Mouse (Mus musculus) hindbrain, embryonic 10.5 days (tissue): ENCODE results near the gene Zfp784. TPM values are rescaled to one million over a fixed set of nuclear protein-coding genes. Genes with fewer than 3 reads are reported as not detected.

Experiments
- DNase-seq: peaks from one replicate; pipeline ENCODE4 v3.0.0-alpha.2; 2017; ENCODE audit warnings: low spot score
- H3K27ac ChIP-seq: fragments of 300-500 bp; sonication (generic); 2 replicates; pipeline ENCODE4 v1.5.1; 2016; ENCODE audit warnings: mild to moderate bottlenecking, moderate library complexity
- H3K27me3 ChIP-seq: fragments of 300-500 bp; sonication (generic); 2 replicates; pipeline ENCODE4 v1.6.1; 2016; ENCODE audit warnings: mild to moderate bottlenecking; ENCODE audit not compliant: poor library complexity, insufficient read depth, severe bottlenecking
- H3K36me3 ChIP-seq: fragments of 300-500 bp; sonication (generic); 2 replicates; pipeline ENCODE4 v1.6.1; 2016; ENCODE audit warnings: mild to moderate bottlenecking, moderate library complexity
- H3K4me1 ChIP-seq: fragments of 300-500 bp; sonication (generic); replicated peaks from 2 replicates; pipeline ENCODE4 v1.6.1; 2016; ENCODE audit warnings: mild to moderate bottlenecking
- H3K4me3 ChIP-seq: fragments of 300-500 bp; sonication (generic); 2 replicates; pipeline ENCODE4 v1.5.1; 2016; ENCODE audit warnings: mild to moderate bottlenecking, moderate library complexity
- H3K9me3 ChIP-seq: fragments of 300-500 bp; sonication (generic); 2 replicates; pipeline ENCODE4 v1.6.1; 2016; ENCODE audit warnings: mild to moderate bottlenecking, moderate library complexity
- WGBS: fragments of 180-500 bp; shearing (Covaris S2); methylation state at CpG from one replicate; pipeline ENCODE4 v1.1.7; 2016; 5-methylcytosine and 5-hydroxymethylcytosine counted together
- polyA plus RNA-seq: library from polyadenylated mRNA; unstranded; fragments of >200 nt; fragmentation: Nextera tagmentation; extraction: Ambion mirVana; gene quantifications from 2 replicates; pipeline ENCODE4 v1.2.1, GENCODE M21; 2016

Gene Zfp784
- polyA plus RNA-seq, 1 experiment from 2014 or later = 3.9 TPM

DNA sequence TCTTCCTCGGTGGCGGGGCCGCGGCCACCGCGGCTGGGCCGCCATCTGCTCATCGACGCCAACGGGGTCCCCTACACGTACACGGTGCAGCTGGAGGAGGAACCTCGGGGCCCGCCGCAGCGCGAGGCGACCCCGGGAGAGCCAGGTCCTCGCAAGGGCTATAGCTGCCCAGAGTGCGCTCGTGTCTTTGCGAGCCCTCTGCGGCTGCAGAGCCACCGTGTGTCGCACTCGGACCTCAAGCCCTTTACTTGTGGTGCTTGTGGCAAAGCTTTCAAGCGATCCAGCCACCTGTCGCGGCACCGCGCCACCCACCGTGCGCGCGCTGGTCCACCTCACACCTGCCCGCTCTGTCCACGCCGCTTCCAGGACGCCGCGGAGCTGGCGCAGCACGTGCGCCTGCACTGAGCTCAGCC lies 14.7 kb upstream of the Zfp784 start:
- peak overlapping the region; percentile 66 for H3K27ac ChIP-seq
- peaks cover 71% of the 10 kb centered on the region for H3K27me3 ChIP-seq
- H3K4me3 ChIP-seq = peak overlapping the region; percentile 87
- H3K36me3 ChIP-seq = no peaks in the 10 kb centered on the region
- H3K4me1 ChIP-seq = peaks cover 59% of the 10 kb centered on the region
- H3K9me3 ChIP-seq = 0 out of 2 replicates have a peak, but pooled peaks cover 4% of the 10 kb centered on the region
- 4% methylated on average over 45 of the region's 45 CpGs for WGBS
- DNase-seq = no peak

DNA sequence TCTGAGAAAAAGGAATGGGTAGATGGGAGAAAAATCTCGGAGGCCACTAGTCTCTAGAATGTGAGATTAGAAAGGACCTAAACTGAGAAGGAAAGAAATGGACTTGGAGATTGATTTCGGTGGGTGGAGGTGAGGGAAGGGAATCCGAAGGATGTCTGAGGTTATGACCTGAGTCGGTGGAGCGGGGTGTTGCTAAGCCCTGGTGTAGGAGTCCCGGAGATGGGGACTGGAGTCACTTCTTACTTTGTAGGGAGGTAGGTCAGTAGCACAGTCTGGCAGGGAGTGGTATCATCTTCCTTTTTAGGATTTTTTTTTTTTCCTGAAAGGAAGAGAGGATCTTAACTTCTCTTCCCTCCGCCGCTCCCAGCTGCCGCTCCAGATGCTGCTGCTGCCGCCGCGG lies 14.2 kb upstream of the Zfp784 start:
- no peak for DNase-seq
- Histone ChIP-seq H3K4me3 (peak overlapping the region; percentile 87), H3K36me3 (no peaks in the 10 kb centered on the region), H3K4me1 (peaks cover 54% of the 10 kb centered on the region), H3K27me3 (peaks cover 66% of the 10 kb centered on the region), H3K9me3 (0 out of 2 replicates have a peak, but pooled peaks cover 4% of the 10 kb centered on the region), H3K27ac (peak overlapping the region; percentile 66)
- WGBS = 2% methylated on average over 12 of the region's 12 CpGs

DNA sequence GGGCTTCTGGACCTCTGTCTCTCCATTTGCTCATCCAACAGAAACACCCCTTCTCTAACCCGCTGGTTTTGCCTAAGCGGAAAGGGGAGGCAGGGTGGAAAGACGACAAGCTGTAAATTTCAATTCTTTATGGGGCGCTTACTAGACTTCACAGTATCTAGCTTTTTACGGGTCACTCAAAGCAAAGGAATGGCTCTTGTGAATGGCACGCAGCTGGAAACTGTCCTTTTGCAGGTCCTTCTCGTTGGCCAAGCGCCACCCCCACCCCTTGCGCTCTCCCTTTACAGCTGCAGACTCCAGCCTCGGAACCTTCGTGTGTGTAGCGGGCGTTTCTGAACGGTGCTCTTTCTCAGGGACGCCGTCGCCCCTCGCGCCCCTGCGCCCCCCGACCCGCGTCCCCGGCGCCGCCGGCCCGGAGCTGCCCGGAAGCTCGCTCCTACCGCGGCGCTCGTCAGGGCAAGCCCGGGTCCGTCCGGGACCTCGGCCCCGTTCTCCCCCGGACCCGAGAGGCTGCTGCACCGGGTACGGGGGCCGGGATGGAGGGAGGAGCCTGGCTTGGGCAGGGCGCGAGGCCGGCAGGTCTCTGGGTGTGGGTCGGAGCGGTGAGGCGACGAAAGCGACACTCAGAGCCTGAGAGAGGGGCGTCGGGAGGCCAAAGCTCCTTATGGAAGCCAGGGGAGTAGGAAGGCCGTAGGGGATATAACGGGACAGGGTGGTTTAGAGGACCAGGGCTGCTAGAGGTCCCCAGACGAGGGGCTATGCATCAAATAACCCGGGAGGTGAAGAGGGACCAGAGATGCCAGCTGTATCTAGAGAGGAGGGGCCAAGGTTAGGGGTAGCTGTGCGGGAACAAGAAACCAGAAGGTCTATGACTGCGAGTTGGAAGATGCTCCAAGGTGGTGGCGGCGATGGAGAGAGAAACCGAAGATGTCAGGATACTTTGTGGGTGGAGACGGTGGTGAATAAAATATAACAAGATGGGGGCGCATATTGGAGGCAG lies 13.2 kb upstream of the Zfp784 start, which contains the start of gene Zfp580:
TSS of gene Zfp580 (plus strand) at position 346 of the 1,000 bp plus-strand sequence.
- WGBS = 1% methylated on average over 65 of the region's 65 CpGs
- Histone ChIP-seq H3K36me3 (no peaks in the 10 kb centered on the region), H3K4me1 (peaks cover 45% of the 10 kb centered on the region), H3K9me3 (0 out of 2 replicates have a peak, but pooled peaks cover 4% of the 10 kb centered on the region), H3K27me3 (peaks cover 57% of the 10 kb centered on the region), H3K4me3 (peak within 1 kb of the TSS; percentile 87), H3K27ac (peak within 1 kb of the TSS; percentile 93)
- peak; percentile 84 for DNase-seq

DNA sequence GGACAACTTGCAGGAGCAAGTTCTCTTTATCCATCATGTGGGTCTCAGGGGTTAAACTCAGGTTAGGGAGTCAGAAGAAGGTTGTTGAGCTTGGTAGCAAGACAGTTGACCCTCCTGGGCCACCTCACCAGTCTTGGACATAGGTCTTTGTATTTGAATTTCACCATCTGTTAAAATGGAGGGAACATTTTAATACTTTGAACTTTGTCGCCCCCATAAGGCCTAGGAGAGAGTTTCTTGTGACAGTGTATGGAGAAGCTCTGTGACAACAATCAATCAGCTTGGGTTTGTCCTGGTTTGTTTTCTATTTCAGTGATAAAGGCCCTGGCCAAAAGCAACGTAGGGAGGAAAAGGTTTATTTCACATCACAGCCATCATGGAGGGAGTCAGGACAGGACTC lies 9.1 kb upstream of the Zfp784 start:
- H3K36me3 ChIP-seq = no peaks in the 10 kb centered on the region
- 38% methylated on average over 2 of the region's 2 CpGs for WGBS
- H3K4me1 ChIP-seq = peaks cover 20% of the 10 kb centered on the region
- H3K27me3 ChIP-seq = peaks cover 15% of the 10 kb centered on the region
- no peak overlapping the region for H3K4me3 ChIP-seq
- H3K9me3 ChIP-seq = 0 out of 2 replicates have a peak, but pooled peaks cover 4% of the 10 kb centered on the region
- no peak for DNase-seq
- no peak overlapping the region; the same call in 1 of the 2 replicates for H3K27ac ChIP-seq

DNA sequence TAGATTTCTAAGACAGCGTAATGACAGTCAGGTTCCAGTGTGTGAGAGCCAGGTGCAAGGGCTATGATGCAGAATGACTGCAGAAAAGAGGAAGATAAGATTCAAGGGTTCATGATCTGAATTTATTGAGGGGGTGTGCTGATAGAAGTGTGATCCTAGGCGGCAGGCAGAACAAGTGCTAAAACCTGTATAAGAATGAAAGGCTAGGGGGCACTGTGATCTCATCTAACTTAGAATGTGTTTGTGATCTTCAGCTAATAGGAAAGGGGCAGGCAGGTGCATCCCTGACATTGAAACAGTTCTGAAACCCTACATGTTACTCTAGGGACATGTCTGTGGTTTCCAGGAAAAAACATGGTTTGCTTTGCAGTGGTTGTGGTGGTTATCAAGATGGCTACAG lies 7.9 kb upstream of the Zfp784 start:
- WGBS = 76% methylated on average over 2 of the region's 2 CpGs
- Histone ChIP-seq H3K27me3 (peaks cover 7% of the 10 kb centered on the region), H3K27ac (no peak overlapping the region), H3K4me1 (peaks cover 9% of the 10 kb centered on the region), H3K36me3 (peaks cover 6% of the 10 kb centered on the region; the same call in 1 of the 2 replicates), H3K9me3 (no peaks in the 10 kb centered on the region), H3K4me3 (no peak overlapping the region)
- no peak for DNase-seq

DNA sequence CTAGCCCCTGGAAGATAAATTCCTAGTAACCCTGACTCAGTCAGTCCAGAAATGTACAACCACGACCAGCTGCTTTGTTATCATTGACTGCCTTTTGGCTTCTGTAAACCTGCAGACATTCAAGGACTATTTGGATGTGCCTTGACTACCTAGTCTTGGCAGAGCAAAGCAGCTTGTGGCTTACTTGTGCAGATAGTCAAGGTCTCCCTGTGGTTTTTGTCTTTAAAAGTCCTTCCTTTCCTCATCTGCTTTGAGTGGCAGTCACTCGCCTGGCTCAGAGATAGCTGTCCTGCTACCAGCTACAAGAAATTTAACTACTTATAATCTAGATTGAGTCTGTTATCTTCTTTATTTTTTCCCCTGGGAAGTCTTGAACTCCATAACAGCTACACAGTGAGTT lies 6.7 kb upstream of the Zfp784 start:
- DNase-seq = no peak
- Histone ChIP-seq H3K9me3 (no peaks in the 10 kb centered on the region), H3K4me1 (no peaks in the 10 kb centered on the region), H3K36me3 (peaks cover 12% of the 10 kb centered on the region; the same call in 1 of the 2 replicates), H3K4me3 (no peak overlapping the region), H3K27me3 (no peaks in the 10 kb centered on the region), H3K27ac (no peak overlapping the region)
- 75% methylated on average over 2 of the region's 2 CpGs for WGBS

DNA sequence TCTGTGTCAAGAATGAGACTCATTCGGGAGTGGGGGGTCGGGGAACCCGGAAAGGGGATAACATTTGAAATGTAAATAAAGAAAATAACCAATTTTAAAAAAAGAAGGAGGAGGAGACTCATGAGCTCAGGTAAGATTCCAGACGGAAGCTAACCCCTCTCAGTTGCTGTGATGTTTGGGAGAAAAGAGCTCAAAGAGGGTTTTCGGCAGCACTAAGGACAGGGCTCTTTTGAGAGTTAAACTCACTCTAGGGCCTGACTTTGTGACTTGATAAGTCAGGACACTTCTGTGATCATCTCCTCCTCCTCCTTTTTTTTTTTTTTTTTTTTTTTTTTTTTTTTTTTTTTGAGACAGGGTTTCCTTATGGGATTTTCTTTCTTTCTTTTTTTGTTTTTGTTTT lies 694 bp upstream of the Zfp784 start:
- peaks cover 38% of the 10 kb centered on the region for H3K36me3 ChIP-seq
- whole genome bisulfite sequencing = 44% methylated on average over 5 of the region's 5 CpGs
- H3K4me1 ChIP-seq = peaks cover 16% of the 10 kb centered on the region
- no peak for DNase-seq
- H3K27me3 ChIP-seq = no peaks in the 10 kb centered on the region
- H3K4me3 ChIP-seq = peak overlapping the region; percentile 70
- peak overlapping the region; percentile 97 for H3K27ac ChIP-seq
- peaks cover 10% of the 10 kb centered on the region; the same call in 1 of the 2 replicates for H3K9me3 ChIP-seq

DNA sequence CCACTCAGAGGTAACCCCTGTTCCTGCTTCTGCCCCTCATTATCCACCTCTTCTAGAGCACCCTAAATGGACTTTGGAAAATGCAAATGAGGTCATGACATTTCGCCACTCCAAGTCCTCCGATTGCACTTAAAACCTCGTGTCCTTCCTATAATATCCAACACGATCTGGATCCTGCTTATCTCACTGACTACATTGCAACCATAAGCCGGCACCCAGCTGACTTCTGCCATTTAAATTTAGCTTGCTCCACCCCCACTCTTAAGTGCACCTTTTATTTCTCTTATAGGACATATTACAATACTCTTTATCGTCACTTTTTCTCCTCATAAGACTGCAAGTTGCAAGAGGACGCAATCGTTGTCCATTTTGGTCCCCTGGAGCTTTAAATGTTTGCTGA lies 779 bp downstream of the Zfp784 start:
- peak overlapping the region; percentile 97 for H3K27ac ChIP-seq
- no peak for DNase-seq
- peaks cover 16% of the 10 kb centered on the region for H3K4me1 ChIP-seq
- H3K36me3 ChIP-seq = peaks cover 53% of the 10 kb centered on the region
- H3K9me3 ChIP-seq = peaks cover 17% of the 10 kb centered on the region; the same call in 1 of the 2 replicates
- no peaks in the 10 kb centered on the region for H3K27me3 ChIP-seq
- 91% methylated on average over 8 of the region's 8 CpGs for WGBS
- H3K4me3 ChIP-seq = peak overlapping the region; percentile 70

DNA sequence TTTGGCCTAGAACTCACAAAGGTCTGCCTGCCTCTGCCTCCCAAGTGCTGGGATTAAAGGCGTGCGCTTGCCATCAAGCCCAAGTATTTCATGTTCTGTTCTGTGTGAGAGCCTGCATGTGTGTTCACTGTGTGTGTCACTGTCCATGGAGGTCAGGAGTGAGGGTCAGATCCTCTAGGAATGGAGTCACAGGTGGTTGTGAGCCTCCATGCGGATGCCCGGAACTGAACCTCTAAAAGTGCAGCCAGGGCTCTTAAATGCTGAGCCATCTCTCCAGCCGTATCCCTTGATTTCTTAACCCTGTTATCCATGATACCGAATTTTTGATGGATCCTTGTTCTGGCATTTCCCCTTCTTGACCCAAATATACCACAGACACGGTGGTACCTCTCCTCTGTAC lies 1.2 kb downstream of the Zfp784 start:
- no peak for DNase-seq
- H3K36me3 ChIP-seq = peaks cover 57% of the 10 kb centered on the region

DNA sequence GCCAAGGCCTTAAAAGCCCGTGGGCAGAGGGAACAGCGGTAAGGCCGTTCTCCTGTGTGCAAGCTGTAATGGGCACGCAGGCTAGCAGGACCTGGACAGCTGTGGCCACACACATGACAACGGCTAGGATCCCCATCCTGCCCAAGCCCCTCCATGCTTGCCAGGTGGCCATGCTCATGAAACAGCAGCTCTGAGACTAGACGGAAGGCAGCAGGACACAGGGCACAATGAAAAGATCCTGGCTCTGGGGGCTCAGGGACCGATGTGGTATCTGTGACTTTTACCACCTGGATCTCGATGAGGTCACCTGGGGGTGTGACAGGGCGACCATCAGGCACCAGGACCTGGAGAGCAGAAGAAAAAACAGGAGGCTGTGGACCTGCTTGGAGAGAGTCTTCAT lies 2.1 kb downstream of the Zfp784 start:
- WGBS = 88% methylated on average over 9 of the region's 9 CpGs
- DNase-seq = no peak
- Histone ChIP-seq H3K27ac (no peak overlapping the region), H3K9me3 (peaks cover 30% of the 10 kb centered on the region), H3K27me3 (no peaks in the 10 kb centered on the region), H3K36me3 (peaks cover 60% of the 10 kb centered on the region), H3K4me1 (peaks cover 16% of the 10 kb centered on the region), H3K4me3 (no peak overlapping the region)

More for the DNA sequence above, 1.2 kb downstream of the Zfp784 start:
- H3K27me3 ChIP-seq = no peaks in the 10 kb centered on the region
- peaks cover 21% of the 10 kb centered on the region for H3K9me3 ChIP-seq
- WGBS = 90% methylated on average over 7 of the region's 7 CpGs
- H3K4me1 ChIP-seq = peaks cover 16% of the 10 kb centered on the region
- H3K4me3 ChIP-seq = no peak overlapping the region
- no peak overlapping the region for H3K27ac ChIP-seq

DNA sequence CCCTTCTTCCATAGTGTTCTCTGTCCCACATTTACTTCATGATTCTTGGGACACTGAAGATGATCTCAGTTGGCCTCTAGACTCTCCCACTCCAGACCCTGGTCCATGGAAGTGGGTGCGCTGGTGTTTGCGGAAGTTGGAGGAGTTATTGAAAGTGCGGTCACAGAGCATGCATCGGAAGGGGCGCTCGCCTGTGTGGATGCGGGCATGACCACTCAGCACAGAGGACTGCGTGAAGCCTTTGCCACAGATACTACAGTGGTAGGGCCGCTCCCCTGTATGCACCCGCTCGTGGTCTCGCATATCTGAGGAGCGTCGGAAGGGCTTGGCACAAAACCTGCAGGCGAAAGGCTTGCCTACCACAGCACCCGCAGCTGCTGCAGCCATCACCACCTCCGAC lies 2.6 kb downstream of the Zfp784 start:
- no peak overlapping the region for H3K4me3 ChIP-seq

DNA sequence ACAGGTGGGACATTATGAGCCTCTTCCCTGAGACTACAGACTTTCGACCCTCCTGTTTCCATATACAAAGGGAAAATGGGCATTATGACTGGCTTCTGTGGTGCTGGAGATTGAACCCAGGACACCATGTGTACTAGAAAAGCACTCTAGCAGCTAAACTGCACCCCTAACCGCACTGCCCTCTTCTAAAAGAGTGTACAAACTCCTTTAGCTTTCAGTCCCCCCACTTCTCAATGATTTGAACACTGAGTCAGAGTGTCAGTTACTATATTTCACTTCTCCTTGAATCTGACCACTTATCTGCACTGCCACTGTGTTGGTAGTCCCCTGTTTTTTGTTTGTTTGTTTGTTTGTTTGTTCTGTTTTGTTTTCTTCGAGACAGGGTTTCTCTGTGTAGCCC lies 4.4 kb downstream of the Zfp784 start, which contains the start of gene 4632433K11Rik:
TSS of gene 4632433K11Rik (plus strand) at position 301 of the 400 bp plus-strand sequence.
- no peak within 1 kb of the TSS for H3K4me3 ChIP-seq
- 92% methylated on average over 3 of the region's 3 CpGs for WGBS
- H3K4me1 ChIP-seq = peaks cover 7% of the 10 kb centered on the region
- no peak within 1 kb of the TSS for H3K27ac ChIP-seq
- H3K27me3 ChIP-seq = peaks cover 16% of the 10 kb centered on the region; the same call in 1 of the 2 replicates
- DNase-seq = no peak
- H3K36me3 ChIP-seq = peaks cover 77% of the 10 kb centered on the region
- H3K9me3 ChIP-seq = peaks cover 53% of the 10 kb centered on the region

More for the DNA sequence above, 2.6 kb downstream of the Zfp784 start:
- H3K27me3 ChIP-seq = peaks cover 4% of the 10 kb centered on the region; the same call in 1 of the 2 replicates
- DNase-seq = no peak
- H3K9me3 ChIP-seq = peaks cover 35% of the 10 kb centered on the region
- H3K27ac ChIP-seq = no peak overlapping the region
- H3K36me3 ChIP-seq = peaks cover 62% of the 10 kb centered on the region
- H3K4me1 ChIP-seq = peaks cover 16% of the 10 kb centered on the region
- 94% methylated on average over 17 of the region's 17 CpGs for WGBS

DNA sequence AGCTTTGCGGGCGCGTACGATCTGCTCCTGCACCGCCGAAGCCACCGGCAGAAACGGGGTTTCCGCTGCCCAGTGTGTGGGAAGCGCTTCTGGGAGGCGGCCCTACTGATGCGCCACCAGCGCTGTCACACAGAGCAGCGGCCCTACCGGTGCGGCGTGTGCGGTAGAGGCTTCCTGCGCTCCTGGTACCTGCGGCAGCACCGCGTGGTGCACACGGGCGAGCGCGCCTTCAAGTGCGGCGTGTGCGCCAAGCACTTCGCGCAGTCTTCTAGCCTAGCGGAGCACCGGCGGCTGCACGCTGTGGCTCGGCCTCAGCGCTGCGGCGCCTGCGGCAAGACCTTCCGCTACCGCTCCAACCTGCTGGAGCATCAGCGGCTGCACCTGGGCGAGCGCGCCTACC lies 6.8 kb downstream of the Zfp784 start:
- Histone ChIP-seq H3K27me3 (peaks cover 16% of the 10 kb centered on the region; the same call in 1 of the 2 replicates), H3K27ac (no peak overlapping the region), H3K4me3 (0 out of 2 replicates have a peak overlapping the region, but pooled peaks have one; percentile 7), H3K4me1 (no peaks in the 10 kb centered on the region), H3K9me3 (peaks cover 54% of the 10 kb centered on the region), H3K36me3 (peaks cover 99% of the 10 kb centered on the region)
- WGBS = 74% methylated on average over 46 of the region's 46 CpGs
- DNase-seq = no peak
